Mouse (Mus musculus) lung, adult 18-20 months (tissue): ENCODE results near the gene Mapk1ip1l.
A peak's percentile ranks its signal among the peaks of the same experiment; 100 is the strongest.

Experiments used
- DNase-seq, 2 experiments: peaks; one replicate each; pipeline ENCODE4 v3.0.0; 2022; ENCODE audit warnings: mixed read lengths in 2 of 2

Mapk1ip1l gene

GRCm38 (mm10) chr14:47364742-47365449 is 66.8 kb downstream of the Mapk1ip1l start:
- DNase-seq = peak; percentile 45 to 50

- peak; percentile 66 to 77 for DNase-seq
These were observed 68.8 kb downstream of the Mapk1ip1l start for GRCm38 (mm10) chr14:47366881-47367321.

- DNase-seq = peak; percentile 31 to 38
These were observed 69.4 kb downstream of the Mapk1ip1l start, which contains the start of gene Lgals3 for GRCm38 (mm10) chr14:47367461-47367860. Gene Lgals3 (plus strand): TSS chr14:47367751.

GRCm38 (mm10) chr14:47369741-47370140 is 71.7 kb downstream of the Mapk1ip1l start:
- no peak for DNase-seq

GRCm38 (mm10) chr14:47370790-47371189 is 72.7 kb downstream of the Mapk1ip1l start:
- no peak for DNase-seq

- DNase-seq = peak; percentile 50 to 81
These were observed 73.6 kb downstream of the Mapk1ip1l start for GRCm38 (mm10) chr14:47371689-47372088.
